Mouse (Mus musculus): ENCODE measurements around the gene Anp32a.

Anp32a gene

DNA sequence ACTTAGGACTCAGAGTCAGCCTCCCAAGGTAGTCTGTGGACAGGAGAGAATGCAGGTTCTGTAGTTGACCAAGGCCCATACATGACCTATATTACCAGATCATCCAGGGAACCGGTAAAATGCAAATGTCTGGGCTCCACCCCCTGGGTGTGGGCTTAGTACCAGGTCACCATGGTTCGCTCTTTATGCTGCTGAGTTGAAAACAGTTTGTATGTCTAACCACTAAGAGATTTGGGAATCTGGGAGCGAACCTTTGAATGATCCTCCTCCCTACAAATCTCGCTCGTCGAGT is 5.2 kb downstream of the Anp32a start:
- DNase-seq (ENCODE audit: low read depth, low spot score): no peak

GRCm38 (mm10) chr9:62347201-62347600 is 6.1 kb downstream of the Anp32a start:
- no peak for DNase-seq (ENCODE audit: low read depth, low spot score)

GRCm38 (mm10) chr9:62348050-62348449 is 7.0 kb downstream of the Anp32a start:
- no peak for DNase-seq (ENCODE audit: low read depth, low spot score)

DNA sequence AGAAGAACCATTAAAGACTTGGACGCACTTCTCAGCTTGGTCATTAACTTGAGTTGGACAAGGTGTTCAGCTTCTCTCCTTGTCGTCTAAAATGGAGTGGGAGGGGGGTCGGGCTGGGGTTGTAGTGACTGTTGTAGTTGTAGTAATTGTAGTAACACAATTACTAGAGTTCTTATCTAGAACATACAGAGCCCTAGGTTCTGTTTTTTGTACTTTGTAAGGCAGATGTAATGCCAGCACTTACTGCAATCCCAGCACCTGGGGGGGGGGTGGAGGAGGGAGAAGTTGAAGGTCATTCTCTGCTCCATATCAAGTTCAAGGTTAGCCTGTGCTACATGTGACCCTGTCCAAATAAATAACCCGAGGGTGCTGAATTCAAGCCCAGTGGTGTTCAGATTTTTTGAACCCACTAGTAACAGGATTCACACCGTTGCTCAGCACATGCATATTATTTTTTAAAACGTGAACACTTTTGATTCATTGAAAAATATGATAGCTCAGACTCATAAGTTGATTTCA is 7.4 kb downstream of the Anp32a start:
- DNase-seq (ENCODE audit: low read depth, low spot score): no peak

DNA sequence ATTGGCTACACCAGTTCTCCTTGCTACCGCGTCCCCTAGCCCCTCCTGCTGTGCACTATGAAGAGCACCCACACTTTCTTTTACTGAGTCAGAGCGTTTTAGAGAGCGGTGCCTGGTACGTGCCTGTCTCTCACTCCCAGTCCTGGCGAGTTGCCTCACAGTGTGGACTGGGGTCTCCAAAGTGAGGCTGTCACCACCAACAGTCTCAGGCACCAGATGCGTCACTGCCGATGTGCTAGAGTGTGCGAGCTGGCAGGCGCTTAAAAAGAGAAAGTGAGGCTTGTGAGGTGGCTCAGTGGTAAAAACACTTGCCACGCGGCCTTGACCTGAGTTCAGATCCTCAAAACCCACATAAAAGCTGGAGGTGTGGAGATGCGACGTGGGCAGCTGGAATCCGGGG is 8.2 kb downstream of the Anp32a start:
- no peak for DNase-seq (ENCODE audit: low read depth, low spot score)

GRCm38 (mm10) chr9:62350721-62351120 is 9.6 kb downstream of the Anp32a start:
- DNase-seq (ENCODE audit: low read depth, low spot score): no peak

- no peak for DNase-seq (ENCODE audit: low read depth, low spot score)
Observed at GRCm38 (mm10) chr9:62351200-62351599, 10.1 kb downstream of the Anp32a start.

- DNase-seq (ENCODE audit: low read depth, low spot score): peak; percentile 97
Observed at GRCm38 (mm10) chr9:62353784-62354183, 12.7 kb downstream of the Anp32a start.

GRCm38 (mm10) chr9:62354838-62355719 is 14.0 kb downstream of the Anp32a start:
- DNase-seq (ENCODE audit: low read depth, low spot score): no peak

DNA sequence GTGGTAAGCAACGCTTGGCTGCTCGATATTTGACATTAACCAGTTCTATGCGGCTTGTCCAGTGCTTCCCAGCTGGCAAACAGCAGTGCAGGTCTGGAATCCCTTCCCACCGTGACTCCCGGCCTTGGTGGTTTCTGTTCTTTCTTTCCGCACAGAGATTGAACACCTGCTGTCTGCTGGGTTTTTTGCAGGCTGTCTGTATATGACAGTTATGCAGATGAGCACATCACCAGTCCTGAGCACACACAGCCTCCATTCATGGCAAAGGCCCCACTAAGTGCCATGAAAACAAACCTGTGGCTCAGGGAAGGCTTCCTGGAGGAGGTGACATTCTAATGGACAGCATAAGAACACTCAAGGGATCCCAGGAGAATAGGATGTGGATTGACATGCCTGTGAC is 14.7 kb downstream of the Anp32a start:
- no peak for DNase-seq (ENCODE audit: low read depth, low spot score)

DNA sequence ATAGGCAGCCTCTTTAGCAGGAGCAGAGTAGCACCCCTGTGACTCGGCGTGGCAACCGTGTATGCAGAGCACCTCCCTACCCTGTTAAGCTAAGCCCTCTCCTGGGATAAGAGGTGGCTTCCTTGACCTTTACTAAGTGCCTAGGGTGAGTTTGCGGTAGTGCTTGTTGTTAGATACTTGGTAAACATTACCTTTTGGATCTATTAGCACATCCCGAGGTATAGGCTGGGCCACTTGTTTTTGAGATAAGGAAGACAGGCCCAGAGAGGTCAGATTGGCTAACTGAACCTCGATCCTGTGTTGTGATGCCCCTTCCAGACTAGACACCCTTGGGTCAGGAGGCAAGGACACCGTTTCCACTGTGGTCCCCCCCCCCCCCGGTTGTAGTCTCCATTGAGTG is 16.5 kb downstream of the Anp32a start:
- no peak for DNase-seq (ENCODE audit: low read depth, low spot score)

GRCm38 (mm10) chr9:62358851-62359250 is 17.8 kb downstream of the Anp32a start:
- no peak for DNase-seq (ENCODE audit: low read depth, low spot score)

GRCm38 (mm10) chr9:62360889-62361288 is 19.8 kb downstream of the Anp32a start:
- DNase-seq (ENCODE audit: low read depth, low spot score): peak; percentile 40

- no peak for DNase-seq (ENCODE audit: low read depth, low spot score)
Observed at GRCm38 (mm10) chr9:62362835-62363385, 21.8 kb downstream of the Anp32a start.

- DNase-seq (ENCODE audit: low read depth, low spot score): peak; percentile 84
Observed at GRCm38 (mm10) chr9:62363619-62364018, 22.5 kb downstream of the Anp32a start.

GRCm38 (mm10) chr9:62364216-62364615 is 23.1 kb downstream of the Anp32a start:
- DNase-seq (ENCODE audit: low read depth, low spot score): no peak

GRCm38 (mm10) chr9:62364831-62365230 is 23.7 kb downstream of the Anp32a start:
- DNase-seq (ENCODE audit: low read depth, low spot score): peak; percentile 55

- peak; percentile 19 for DNase-seq (ENCODE audit: low read depth, low spot score)
Observed at GRCm38 (mm10) chr9:62365326-62366080, 24.4 kb downstream of the Anp32a start.

DNA sequence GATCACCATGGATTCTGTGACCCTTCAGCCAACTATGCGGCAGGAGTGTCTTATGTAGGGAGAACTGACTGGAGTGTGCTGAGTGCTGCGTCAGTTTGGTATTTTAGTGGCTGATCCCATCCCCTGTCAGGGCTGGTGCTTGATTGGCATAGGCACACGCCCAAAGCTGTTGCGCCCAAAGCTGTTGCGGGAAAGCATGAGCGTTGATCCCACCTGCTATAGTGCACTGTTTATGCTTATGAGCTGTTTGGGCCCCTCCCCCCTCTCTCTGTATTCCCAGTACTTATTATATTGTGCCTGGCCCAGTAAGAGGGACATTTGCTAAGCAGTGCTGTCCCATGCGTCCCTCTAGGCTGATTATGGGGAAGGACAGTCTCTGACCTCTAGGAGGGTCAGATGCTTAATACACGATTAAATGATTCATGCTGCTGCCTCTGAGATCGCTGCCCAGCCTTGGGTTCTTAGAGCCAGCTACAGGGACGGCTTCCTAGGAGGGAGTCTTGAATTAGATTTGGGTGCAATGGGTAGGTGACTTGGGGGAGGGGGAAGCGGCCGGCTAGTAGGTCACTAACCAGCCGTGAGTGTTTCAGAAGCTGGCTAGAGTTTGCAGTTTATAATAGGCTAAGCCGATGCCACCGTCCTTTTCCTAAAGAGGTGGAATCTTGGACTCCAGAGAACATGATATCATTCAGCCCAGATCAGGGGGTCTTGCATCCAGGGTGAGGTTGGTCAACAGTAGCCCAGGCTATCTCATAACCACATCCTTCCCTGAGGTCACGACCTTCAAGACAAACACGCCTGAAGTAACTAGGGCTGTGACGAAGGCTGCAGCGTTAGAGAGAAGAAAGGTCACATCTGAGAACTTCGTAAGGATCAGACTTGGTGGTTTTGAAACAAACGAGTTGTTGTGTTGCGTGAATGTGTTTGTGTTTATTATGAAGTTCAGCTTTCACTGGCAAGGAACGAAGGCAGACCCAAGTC is 25.7 kb downstream of the Anp32a start:
- no peak for DNase-seq (ENCODE audit: low read depth, low spot score)

GRCm38 (mm10) chr9:62367510-62368071 is 26.5 kb downstream of the Anp32a start:
- DNase-seq (ENCODE audit: low read depth, low spot score): no peak

All from 3T3-L1 (cell line).